Mouse (Mus musculus): Measurements from ENCODE around the gene Srpk2.

DNA sequence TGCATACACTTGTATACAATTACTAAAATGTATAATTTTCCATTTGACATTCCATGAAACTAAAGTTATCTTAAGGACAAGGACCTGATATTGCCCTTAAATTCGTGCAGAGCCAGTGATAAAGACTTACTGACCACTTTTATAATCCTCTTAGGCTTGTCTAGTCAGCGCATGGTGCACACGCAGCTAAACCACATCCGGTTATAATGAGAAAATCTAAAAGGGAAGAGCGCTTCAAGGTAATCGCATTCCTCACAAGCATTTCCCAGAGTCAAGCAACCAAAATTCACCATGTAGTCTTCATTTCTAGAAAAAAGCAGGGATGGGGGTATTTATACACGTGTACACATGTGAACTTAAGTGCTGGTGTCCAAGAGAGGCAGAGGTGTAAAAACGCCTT, 63.8 kb downstream of the Srpk2 start:
- TF ChIP-seq CTCF (IDR thresholded peaks at IDR 0.05; ENCODE audit: insufficient read depth, low read length), result no peak
- no peak for TF ChIP-seq POLR2A (IDR thresholded peaks at IDR 0.05; ENCODE audit: borderline replicate concordance, extremely low read depth, low read depth, low read length)

Data from lung, adult 2 months (tissue).